Mouse (Mus musculus) embryonic facial prominence, embryonic 14.5 days (tissue): Measurements from ENCODE around the gene Fcgrt. TPM values are rescaled to one million over a fixed set of nuclear protein-coding genes. Genes with fewer than 3 reads are reported as not detected.
"Not testable (repeated sequence)": the region's sequence is repeated elsewhere in the genome, so short reads cannot be mapped to it uniquely, and the experiment has no call there.

Experiments used
- ATAC-seq: fragments of 200-750 bp; cut with Nextera tagmentation; 2 replicates; pipeline ENCODE4 v1.8.0; 2017; ENCODE audit warnings: low read depth, moderate number of reproducible peaks, moderate TSS enrichment
- DNase-seq: peaks from one replicate; pipeline ENCODE4 v3.0.0-alpha.2; 2015; ENCODE audit warnings: low spot score
- H3K27ac ChIP-seq: fragments of 300-500 bp; sonication (generic); replicated peaks from 2 replicates; pipeline ENCODE4 v1.5.1; 2014; ENCODE audit warnings: low read depth, mild to moderate bottlenecking, low read length, moderate library complexity
- H3K27me3 ChIP-seq: fragments of 300-500 bp; sonication (generic); replicated peaks from 2 replicates; pipeline ENCODE4 v1.6.1; 2014; ENCODE audit warnings: low read length; ENCODE audit not compliant: control insufficient read depth, insufficient read depth
- H3K36me3 ChIP-seq: fragments of 300-500 bp; sonication (generic); 2 replicates; pipeline ENCODE4 v1.6.1; 2014; ENCODE audit warnings: low read length, mixed read lengths; ENCODE audit not compliant: control insufficient read depth, insufficient read depth
- H3K4me1 ChIP-seq: fragments of 300-500 bp; sonication (generic); 2 replicates; pipeline ENCODE4 v1.6.1; 2014; ENCODE audit warnings: antibody characterized with exemption, low read length; ENCODE audit not compliant: control insufficient read depth, insufficient read depth
- H3K4me2 ChIP-seq: fragments of 300-500 bp; sonication (generic); 2 replicates; pipeline ENCODE4 v1.6.1; 2014; ENCODE audit warnings: low read depth, mild to moderate bottlenecking, low read length, moderate library complexity, mixed read lengths
- H3K4me3 ChIP-seq: fragments of 300-500 bp; sonication (generic); 2 replicates; pipeline ENCODE4 v1.5.1; 2014; ENCODE audit warnings: low read depth, mild to moderate bottlenecking, low read length
- H3K9ac ChIP-seq: fragments of 300-500 bp; sonication (generic); 2 replicates; pipeline ENCODE4 v1.6.1; 2014; ENCODE audit warnings: low read depth, mild to moderate bottlenecking, low read length, moderate library complexity, mixed read lengths
- H3K9me3 ChIP-seq: fragments of 300-500 bp; sonication (generic); 2 replicates; pipeline ENCODE4 v1.6.1; 2016; ENCODE audit warnings: low read length; ENCODE audit not compliant: control insufficient read depth
- WGBS: fragments of 180-500 bp; shearing (Covaris S2); extraction: QIAGEN DNeasy Blood & Tissue Kit; methylation state at CpG from one replicate; pipeline ENCODE4 v1.1.7; 2014; 5-methylcytosine and 5-hydroxymethylcytosine counted together
- polyA plus RNA-seq: library from polyadenylated mRNA; unstranded; fragments of >200 nt; fragmentation: Nextera tagmentation; extraction: Ambion mirVana; gene quantifications from 2 replicates; pipeline ENCODE4 v1.2.1, GENCODE M21; 2014

The Fcgrt gene
- polyA plus RNA-seq, 1 experiment from 2014 or later = 129 TPM

GRCm38 (mm10) chr7:45097479-45097878 is 6.2 kb downstream of the Fcgrt start:
- Histone ChIP-seq H3K9ac (no peak overlapping the region), H3K27ac (no peak overlapping the region), H3K4me2 (no peak overlapping the region), H3K9me3 (no peaks in the 10 kb centered on the region), H3K4me3 (no peak overlapping the region), H3K4me1 (peaks cover 9% of the 10 kb centered on the region), H3K27me3 (no peaks in the 10 kb centered on the region), H3K36me3 (peaks cover 16% of the 10 kb centered on the region)
- no peak for DNase-seq
- WGBS = 47% methylated on average over 6 of the region's 6 CpGs
- ATAC-seq = no peak

GRCm38 (mm10) chr7:45095965-45096364 is 7.7 kb downstream of the Fcgrt start:
- H3K9me3 ChIP-seq, H3K4me3 ChIP-seq, H3K27me3 ChIP-seq, DNase-seq, H3K4me1 ChIP-seq, H3K4me2 ChIP-seq, ATAC-seq, H3K9ac ChIP-seq, H3K27ac ChIP-seq: not testable (repeated sequence)
- WGBS = 93% methylated on average over 14 of the region's 14 CpGs
- peaks cover 16% of the 10 kb centered on the region for H3K36me3 ChIP-seq

GRCm38 (mm10) chr7:45095367-45095766 is 8.3 kb downstream of the Fcgrt start:
- H3K36me3 ChIP-seq = peaks cover 16% of the 10 kb centered on the region
- H3K27ac ChIP-seq = no peak overlapping the region
- H3K9ac ChIP-seq = no peak overlapping the region
- ATAC-seq (no peak), DNase-seq (no peak)
- no peak overlapping the region for H3K4me2 ChIP-seq
- no peak overlapping the region for H3K4me3 ChIP-seq
- H3K9me3 ChIP-seq = no peaks in the 10 kb centered on the region
- whole genome bisulfite sequencing = 77% methylated on average over 6 of the region's 6 CpGs
- H3K27me3 ChIP-seq = no peaks in the 10 kb centered on the region
- peaks cover 8% of the 10 kb centered on the region for H3K4me1 ChIP-seq

GRCm38 (mm10) chr7:45094121-45094520 is 9.5 kb downstream of the Fcgrt start:
- DNase-seq = no peak
- H3K27ac ChIP-seq = peak overlapping the region; percentile 97
- no peaks in the 10 kb centered on the region for H3K9me3 ChIP-seq
- no peak overlapping the region for H3K4me2 ChIP-seq
- peaks cover 14% of the 10 kb centered on the region for H3K36me3 ChIP-seq
- H3K4me3 ChIP-seq = no peak overlapping the region
- no peak overlapping the region for H3K9ac ChIP-seq
- WGBS = 31% methylated on average over 7 of the region's 7 CpGs
- H3K27me3 ChIP-seq = no peaks in the 10 kb centered on the region
- no peak for ATAC-seq
- H3K4me1 ChIP-seq = peaks cover 12% of the 10 kb centered on the region

- DNase-seq (no peak), ATAC-seq (no peak)
- Histone ChIP-seq H3K4me3 (no peak overlapping the region), H3K9me3 (no peaks in the 10 kb centered on the region), H3K27ac (peak overlapping the region; percentile 97), H3K9ac (no peak overlapping the region), H3K4me1 (peaks cover 12% of the 10 kb centered on the region), H3K27me3 (no peaks in the 10 kb centered on the region), H3K36me3 (peaks cover 19% of the 10 kb centered on the region), H3K4me2 (peak overlapping the region; percentile 70; the same call in 1 of the 2 replicates)
- 40% methylated on average over 18 of the region's 18 CpGs for WGBS
Observed at GRCm38 (mm10) chr7:45093516-45093905, 10.1 kb downstream of the Fcgrt start.

- no peak for ATAC-seq
- DNase-seq = peak; percentile 82
- Histone ChIP-seq H3K4me1 (peaks cover 12% of the 10 kb centered on the region), H3K9me3 (no peaks in the 10 kb centered on the region), H3K27ac (peak overlapping the region; percentile 97), H3K36me3 (peaks cover 24% of the 10 kb centered on the region), H3K4me3 (no peak overlapping the region), H3K27me3 (no peaks in the 10 kb centered on the region), H3K9ac (no peak overlapping the region), H3K4me2 (peak overlapping the region; percentile 70)
- 35% methylated on average over 12 of the region's 12 CpGs for WGBS
Observed at GRCm38 (mm10) chr7:45092828-45093515, 10.7 kb downstream of the Fcgrt start.

GRCm38 (mm10) chr7:45092048-45092447 is 11.6 kb downstream of the Fcgrt start, which contains the start of gene Rcn3:
Gene Rcn3, minus strand, starts transcription at chr7:45092221.
- H3K9ac ChIP-seq = peak within 1 kb of the TSS; percentile 87
- H3K4me2 ChIP-seq = peak within 1 kb of the TSS; percentile 70
- H3K27me3 ChIP-seq = no peaks in the 10 kb centered on the region
- peak within 1 kb of the TSS; percentile 67 for H3K4me3 ChIP-seq
- peak within 1 kb of the TSS; percentile 97 for H3K27ac ChIP-seq
- peak; percentile 95 for ATAC-seq
- H3K36me3 ChIP-seq = peaks cover 27% of the 10 kb centered on the region
- no peaks in the 10 kb centered on the region for H3K9me3 ChIP-seq
- DNase-seq = peak; percentile 99
- 1% methylated on average over 15 of the region's 16 CpGs for WGBS
- H3K4me1 ChIP-seq = peaks cover 12% of the 10 kb centered on the region

- Histone ChIP-seq H3K36me3 (peaks cover 33% of the 10 kb centered on the region), H3K9me3 (no peaks in the 10 kb centered on the region), H3K9ac (peak overlapping the region; percentile 87), H3K4me1 (peaks cover 12% of the 10 kb centered on the region), H3K27me3 (no peaks in the 10 kb centered on the region), H3K4me2 (peak overlapping the region; percentile 70), H3K4me3 (peak overlapping the region; percentile 67), H3K27ac (peak overlapping the region; percentile 97)
- WGBS = 9% methylated on average over 35 of the region's 35 CpGs
- DNase-seq = peak; percentile 61
- ATAC-seq = peak; percentile 50
Observed at GRCm38 (mm10) chr7:45091001-45091990, 12.4 kb downstream of the Fcgrt start.
